Mouse (Mus musculus): ENCODE measurements around the gene Lamb2.

GRCm38 (mm10) chr9:108479241-108479640 lies 295 bp upstream of the Lamb2 start:
- TF ChIP-seq POLR2A (IDR thresholded peaks at IDR 0.05; ENCODE audit: borderline replicate concordance, low read depth, low read length) (no peak), CTCF (IDR thresholded peaks at IDR 0.05; ENCODE audit: low read depth, low read length) (no peak)
